Mouse (Mus musculus): ENCODE measurements at regions not wholly inside any gene's neighbourhood (a gene's known extent, or its start where the extent isn't known, plus 50 kb on each side); places are given as distances from the start of the nearest gene placed in this dataset.

DNA sequence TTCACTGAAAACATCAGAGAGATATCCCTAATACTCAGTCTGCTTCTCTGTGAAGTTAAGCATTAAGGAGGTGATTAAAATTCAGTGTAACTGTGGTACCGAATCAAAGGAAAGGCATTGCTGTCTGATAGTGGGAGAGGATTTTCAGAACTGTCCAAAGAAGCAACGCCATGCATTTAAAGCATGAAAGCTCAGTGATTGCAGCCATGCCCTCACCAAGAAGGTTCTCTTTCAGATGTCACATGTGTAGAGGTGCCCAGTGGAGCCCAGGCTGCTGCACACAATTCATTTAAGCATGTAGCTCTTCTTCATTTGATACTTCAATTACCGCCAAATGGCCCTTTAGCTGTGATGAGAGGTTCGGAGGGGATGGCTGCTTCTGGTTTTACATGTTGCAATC, 103.1 kb upstream of the Kcnmb2 start:
- TF ChIP-seq POLR2A (IDR thresholded peaks at IDR 0.05; ENCODE audit: insufficient read depth, low read depth, low read length) (no peak), CTCF (IDR thresholded peaks at IDR 0.05) (no peak)

Measured in heart, adult 2 months (tissue).